Mouse (Mus musculus) heart, adult 2 months (tissue): ENCODE data around the gene Ankrd26. TPM values are rescaled to one million over a fixed set of nuclear protein-coding genes. Genes with fewer than 3 reads are reported as not detected.

ENCODE experiments used
- DNase-seq, 2 experiments: peaks; one replicate each; pipeline ENCODE4 v3.0.0; 2021
- H3K27ac ChIP-seq: fragments of 200-600 bp; 2 replicates; pipeline ENCODE4 v1.8.1; 2022
- H3K27me3 ChIP-seq: fragments of 200-500 bp; 2 replicates; pipeline ENCODE4 v1.6.1; 2012; ENCODE audit warnings: mild to moderate bottlenecking, low read length, inconsistent platforms, mixed read lengths; ENCODE audit not compliant: control insufficient read depth, insufficient read depth
- H3K36me3 ChIP-seq: fragments of 200-500 bp; 2 replicates; pipeline ENCODE4 v1.6.1; 2012; ENCODE audit warnings: low read length, inconsistent platforms; ENCODE audit not compliant: control insufficient read depth, insufficient read depth
- H3K4me1 ChIP-seq: fragments of 200-500 bp; 2 replicates; pipeline ENCODE4 v1.6.1; 2011; ENCODE audit warnings: low read length; ENCODE audit not compliant: control insufficient read depth, insufficient read depth
- H3K4me3 ChIP-seq: fragments of 200-600 bp; 2 replicates; pipeline ENCODE4 v1.8.1; 2022
- H3K79me2 ChIP-seq: fragments of 200-500 bp; replicated peaks from 2 replicates; pipeline ENCODE4 v1.6.1; 2012; ENCODE audit warnings: mild to moderate bottlenecking, inconsistent platforms, low read length, moderate library complexity, mixed read lengths; ENCODE audit not compliant: control insufficient read depth, insufficient read depth
- H3K9ac ChIP-seq: fragments of 200-500 bp; 2 replicates; pipeline ENCODE4 v1.6.1; 2012; ENCODE audit warnings: low read depth, mild to moderate bottlenecking, control low read depth, inconsistent platforms, low read length, mixed read lengths
- CTCF ChIP-seq: fragments of 200-600 bp; IDR thresholded peaks from 2 replicates; pipeline ENCODE4 v1.8.1; 2022; ENCODE audit warnings: antibody characterized with exemption, mild to moderate bottlenecking, moderate library complexity
- EP300 ChIP-seq: fragments of 200-500 bp; IDR thresholded peaks from 2 replicates; pipeline ENCODE4 v1.6.1; 2011; ENCODE audit warnings: low read depth, low read length, control low read depth; ENCODE audit not compliant: insufficient read depth
- POLR2A ChIP-seq: fragments of 200-500 bp; IDR thresholded peaks from 2 replicates; pipeline ENCODE4 v1.6.1; 2011; ENCODE audit warnings: mild to moderate bottlenecking, low read depth, low read length, control low read depth; ENCODE audit not compliant: insufficient read depth
- WGBS: fragments of 180-500 bp; shearing (Covaris S2); methylation state at CpG from one replicate; pipeline ENCODE4 v1.1.7; 2018; 5-methylcytosine and 5-hydroxymethylcytosine counted together
- intact Hi-C: fragments of 180-260 bp; cut with DNase I; formaldehyde crosslinking; loops from one replicate; pipeline ENCODE4 v1.15.1; 2025
- polyA plus RNA-seq: library from polyadenylated mRNA; depleted of rRNA; stranded (reverse); fragments of >200 nt; gene quantifications from 2 replicates; pipeline ENCODE4 v1.2.3, GENCODE M21; 2012; rRNA removed
- total RNA-seq, 2 experiments: library from RNA; stranded (reverse); gene quantifications; 2 replicates each; pipeline ENCODE4 v1.2.3; 2021

Ankrd26 gene
- total and polyA plus RNA-seq, 3 experiments: 0.49 to 2.2 (median 1.7) TPM

- Histone ChIP-seq H3K9ac (peak overlapping the region; percentile 62), H3K36me3 (no peaks in the 10 kb centered on the region), H3K27me3 (no peaks in the 10 kb centered on the region), H3K4me3 (peak overlapping the region; percentile 78), H3K79me2 (peaks cover 3% of the 10 kb centered on the region; the same call in 1 of the 2 replicates), H3K27ac (peak overlapping the region; percentile 69), H3K4me1 (peaks cover 3% of the 10 kb centered on the region; the same call in 1 of the 2 replicates)
- TF ChIP-seq POLR2A (no peak), EP300 (no peak), CTCF (no peak)
- intact Hi-C loops: loop anchor here (2.0 kb wide), 1 partner anchor 57 kb away; no protein-coding TSS in a partner anchor
- 44% methylated on average over 10 of the region's 10 CpGs for WGBS
- DNase-seq: no peak
Measured at GRCm38 (mm10) chr6:118477875-118478785, 83.9 kb downstream of the Ankrd26 start.

- DNase-seq: no peak
- no peaks in the 10 kb centered on the region for H3K27me3 ChIP-seq
- no peak overlapping the region for H3K27ac ChIP-seq
- TF ChIP-seq EP300 (no peak), CTCF (no peak), POLR2A (no peak)
- no peak overlapping the region for H3K4me3 ChIP-seq
- no peaks in the 10 kb centered on the region for H3K36me3 ChIP-seq
- 87% methylated on average over 15 of the region's 15 CpGs for WGBS
- no peaks in the 10 kb centered on the region for H3K79me2 ChIP-seq
- no peaks in the 10 kb centered on the region for H3K4me1 ChIP-seq
- H3K9ac ChIP-seq: no peak overlapping the region
- intact Hi-C loops: no loop called here
Measured at GRCm38 (mm10) chr6:118462069-118462705, 99.8 kb downstream of the Ankrd26 start.

GRCm38 (mm10) chr6:118457726-118458125 is 104.3 kb downstream of the Ankrd26 start:
- Histone ChIP-seq H3K79me2 (no peaks in the 10 kb centered on the region), H3K4me1 (no peaks in the 10 kb centered on the region), H3K9ac (no peak overlapping the region), H3K27me3 (no peaks in the 10 kb centered on the region), H3K4me3 (no peak overlapping the region), H3K27ac (no peak overlapping the region), H3K36me3 (no peaks in the 10 kb centered on the region)
- DNase-seq: no peak
- 87% methylated on average over 1 of the region's 1 CpGs for WGBS
- intact Hi-C loops: no loop called here
- no peak for TF ChIP-seq POLR2A
- TF ChIP-seq CTCF: no peak
- TF ChIP-seq EP300: no peak

GRCm38 (mm10) chr6:118455042-118455631 is 106.9 kb downstream of the Ankrd26 start, which contains the start of gene Zfp248:
Zfp248 (minus strand) TSS chr6:118455528.
- Histone ChIP-seq H3K27ac (peak within 1 kb of the TSS; percentile 91), H3K27me3 (no peaks in the 10 kb centered on the region), H3K4me1 (no peaks in the 10 kb centered on the region), H3K36me3 (no peaks in the 10 kb centered on the region), H3K9ac (peak within 1 kb of the TSS; percentile 93), H3K4me3 (peak within 1 kb of the TSS; percentile 96), H3K79me2 (no peaks in the 10 kb centered on the region)
- TF ChIP-seq EP300 (0 out of 2 replicates have a peak, but pooled peaks have one; percentile 11), POLR2A (peak; percentile 91), CTCF (peak; percentile 68)
- DNase-seq: peak; percentile 88
- WGBS: under 1% methylated on average over 43 of the region's 43 CpGs
- intact Hi-C loops: no loop called here

- peak overlapping the region; percentile 91 for H3K27ac ChIP-seq
Measured at GRCm38 (mm10) chr6:118454452-118454851, 107.6 kb downstream of the Ankrd26 start.

More at GRCm38 (mm10) chr6:118454452-118454851, 107.6 kb downstream of the Ankrd26 start:
- no peaks in the 10 kb centered on the region for H3K4me1 ChIP-seq
- TF ChIP-seq CTCF: no peak
- TF ChIP-seq POLR2A: no peak
- no peak for TF ChIP-seq EP300
- 0 out of 2 replicates have a peak overlapping the region, but pooled peaks have one; percentile 11 for H3K9ac ChIP-seq
- no peaks in the 10 kb centered on the region for H3K79me2 ChIP-seq
- WGBS: 38% methylated on average over 8 of the region's 8 CpGs
- peak overlapping the region; percentile 96 for H3K4me3 ChIP-seq
- DNase-seq: no peak
- no peaks in the 10 kb centered on the region for H3K36me3 ChIP-seq
- H3K27me3 ChIP-seq: no peaks in the 10 kb centered on the region
- intact Hi-C loops: no loop called here

Other genes with a start within 250 kb of the Ankrd26 start
- 10 to 100 TPM; 19.3 to 22.4 TPM for gene Bms1, start 142.8 kb downstream of the Ankrd26 start, total RNA-seq
- 3.9 and 7.0 TPM in 2 replicates for gene Bms1, start 142.8 kb downstream of the Ankrd26 start, polyA plus RNA-seq
- 1 to 10 TPM; 1.6 to 1.8 TPM for gene Zfp248, start 106.7 kb downstream of the Ankrd26 start, total RNA-seq
- gene Zfp248, start 106.7 kb downstream of the Ankrd26 start, polyA plus RNA-seq: 0.92 and 1.1 TPM in 2 replicates
- gene Zfp9, start 82.9 kb downstream of the Ankrd26 start, total RNA-seq: 1 to 10 TPM; 4.8 TPM
- gene Zfp9, start 82.9 kb downstream of the Ankrd26 start, polyA plus RNA-seq: 2.4 and 3.8 TPM in 2 replicates